Mouse (Mus musculus) heart, adult 2 months (tissue): ENCODE measurements around the gene Tab2.

Experiments used
- EP300 ChIP-seq: fragments of 200-500 bp; IDR thresholded peaks from 2 replicates; pipeline ENCODE4 v1.6.1; 2011; ENCODE audit warnings: low read depth, low read length, control low read depth; ENCODE audit not compliant: insufficient read depth
- POLR2A ChIP-seq: fragments of 200-500 bp; IDR thresholded peaks from 2 replicates; pipeline ENCODE4 v1.6.1; 2011; ENCODE audit warnings: mild to moderate bottlenecking, low read depth, low read length, control low read depth; ENCODE audit not compliant: insufficient read depth

- TF ChIP-seq EP300 (no peak), POLR2A (no peak)
These were observed 352 bp downstream of the Tab2 start for GRCm38 (mm10) chr10:7955634-7956121.
